ENCODE assay signal across 8 mouse cellular contexts in genomic region chr9:14859868-14860639, GRCm38 (mm10). TPM values are rescaled to one million over a fixed set of nuclear protein-coding genes. Genes with fewer than 3 reads are reported as not detected.
DNase-seq lines count a peak whose midpoint lies in the region; ATAC-seq and TF ChIP-seq lines count a peak whose summit lies in the region.

TSS of gene Gpr83 (plus strand) at chr9:14860210.

- peaks cover 47% of the 10 kb centered on the region for H3K4me1 ChIP-seq in E14TG2a.4 (replicated peaks; ENCODE audit: low read depth, low read length)
- H3K4me1 ChIP-seq in forebrain, embryonic 11.5 days (replicated peaks; ENCODE audit: control insufficient read depth, insufficient read depth, low read length): no peaks in the 10 kb centered on the region; the same call in 1 of the 2 replicates

- H3K27me3 ChIP-seq in E14TG2a.4 (ENCODE audit: insufficient read depth, low read length): peaks cover 88% of the 10 kb centered on the region
- H3K27me3 ChIP-seq in forebrain, embryonic 11.5 days (ENCODE audit: control insufficient read depth, insufficient read depth, low read length): peaks cover 23% of the 10 kb centered on the region

- peak; percentile 91 for ATAC-seq in forebrain, embryonic 11.5 days (replicated peaks; ENCODE audit: low FRiP score)

- H3K4me2 ChIP-seq in forebrain, embryonic 11.5 days (ENCODE audit: low read depth, low read length, severe bottlenecking): peak within 1 kb of the TSS; percentile 82

- no peak for TF ChIP-seq CTCF in E14TG2a.4 (conservative IDR thresholded peaks at IDR 0.05; ENCODE audit: low read length)

- no peak within 1 kb of the TSS for H3K27ac ChIP-seq in forebrain, embryonic 11.5 days (ENCODE audit: low read depth, low read length)

- no peaks in the 10 kb centered on the region for H3K9me3 ChIP-seq in E14TG2a.4 (ENCODE audit: low read length)
- no peaks in the 10 kb centered on the region for H3K9me3 ChIP-seq in forebrain, embryonic 11.5 days (ENCODE audit: control insufficient read depth, low read length)

- peak within 1 kb of the TSS; percentile 44 for H3K9ac ChIP-seq in forebrain, embryonic 11.5 days (ENCODE audit: low read length)

- H3K4me3 ChIP-seq in E14TG2a.4 (replicated peaks; ENCODE audit: low read length): peak within 1 kb of the TSS; percentile 76
- peak within 1 kb of the TSS; percentile 41 for H3K4me3 ChIP-seq in forebrain, embryonic 11.5 days (ENCODE audit: low read depth, low read length)

- 2% methylated on average over 47 of the region's 47 CpGs for WGBS in forebrain, embryonic 11.5 days

- DNase-seq in cerebellum, postnatal 10 days: peak; percentile 56 to 57
- no peak for DNase-seq in cerebellum, adult 9-10 months
- DNase-seq in forebrain, embryonic 11.5 days (ENCODE audit: low spot score): peak; percentile 76
- DNase-seq in induced T-regulatory cell, adult 2 months (ENCODE audit: low read depth): peak; percentile 77
- peak; percentile 22 for DNase-seq in liver
- DNase-seq in retina, embryonic 14.5 days (ENCODE audit: low spot score): peak; percentile 73
- no peak for DNase-seq in urinary bladder, postnatal 4 days (ENCODE audit: low spot score in 2 of 2)

- H3K36me3 ChIP-seq in E14TG2a.4 (ENCODE audit: insufficient read depth, low read length): no peaks in the 10 kb centered on the region
- H3K36me3 ChIP-seq in forebrain, embryonic 11.5 days (ENCODE audit: control insufficient read depth, insufficient read depth, low read length): no peaks in the 10 kb centered on the region

RNA-seq across cellular contexts. Expression of gene Gpr83, which starts in this region (rescaled TPM):
- 0.20 and 0.47 TPM in 2 replicates for polyA plus RNA-seq in forebrain, embryonic 11.5 days (2014; fragmentation: Nextera tagmentation; extraction: Ambion mirVana)

Comparison
In these comparisons a context has a peak if more than half of its experiments do, and no peak if none do; other contexts are left out.
1. DNase-seq: peak in cerebellum, postnatal 10 days (2 of 2), induced T-regulatory cell, adult 2 months (single experiment), liver (single experiment) and retina, embryonic 14.5 days (single experiment); none in cerebellum, adult 9-10 months (single experiment) and urinary bladder, postnatal 4 days (0 of 2).
2. Peak in DNase-seq, ATAC-seq, H3K4me3 ChIP-seq, H3K9ac ChIP-seq and H3K4me2 ChIP-seq in forebrain, embryonic 11.5 days; RNA of the gene not detected or under 1 TPM.